Mouse (Mus musculus): ENCODE measurements around the gene Ilf3. TPM values are rescaled to one million over a fixed set of nuclear protein-coding genes. Genes with fewer than 3 reads are reported as not detected.
A peak's percentile ranks its signal among the peaks of the same experiment; 100 is the strongest.

Ilf3 gene
- polyA plus RNA-seq (2011; ENCODE audit: insufficient read depth, insufficient read length, low replicate concordance, missing spikeins) = 24.2 and 40.1 TPM in 2 replicates

DNA sequence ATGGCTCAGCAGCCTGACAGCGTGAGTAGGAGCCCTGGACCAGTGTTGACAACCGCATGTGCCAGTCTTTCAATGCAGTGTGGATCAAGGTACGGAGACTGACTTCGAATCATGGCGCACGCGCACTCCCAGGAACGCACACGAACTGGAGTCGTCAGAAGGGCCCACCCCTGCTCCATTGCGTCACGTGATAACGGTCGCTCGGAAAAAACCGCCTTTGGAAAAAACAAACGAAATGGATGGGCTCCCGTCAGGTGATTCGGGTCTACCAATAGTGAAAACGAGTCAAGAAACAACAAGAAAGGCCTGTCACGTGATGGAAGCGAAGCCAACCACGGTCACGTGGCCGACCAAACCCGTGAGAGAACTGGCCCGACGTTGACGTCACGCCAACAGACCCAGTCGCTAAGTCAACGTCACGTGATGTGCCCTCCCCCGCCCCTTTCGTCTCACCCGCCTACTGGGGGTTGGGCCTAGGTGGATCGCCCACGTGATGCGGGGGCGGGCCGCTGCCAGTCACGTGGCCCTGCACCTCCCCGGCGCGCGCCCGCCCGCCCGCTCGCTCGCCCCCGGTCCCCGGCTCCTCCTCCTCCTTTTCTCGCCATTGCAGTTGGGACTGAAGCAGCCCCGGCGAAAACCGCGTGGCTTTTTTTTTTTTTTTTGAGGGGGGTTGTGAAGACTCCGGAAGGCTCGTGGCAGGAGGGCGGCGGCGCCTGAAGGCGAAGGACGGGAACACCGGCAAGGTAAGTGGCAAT, at the start of gene Ilf3:
Gene Ilf3 (plus strand): TSS at position 515 of the 755 bp plus-strand sequence.
- WGBS = under 1% methylated on average over 66 of the region's 66 CpGs
- H3K4me3 ChIP-seq (replicated peaks; ENCODE audit: control insufficient read depth, low read depth, low read length) = peak within 1 kb of the TSS; percentile 81
- TF ChIP-seq POLR2A (IDR thresholded peaks at IDR 0.05; ENCODE audit: borderline replicate concordance, control insufficient read depth, low read depth, low read length) (peak; percentile 31; the same call in 1 of the 2 replicates), CTCF (IDR thresholded peaks at IDR 0.05; ENCODE audit: control insufficient read depth, insufficient read depth, low read length) (no peak)
- H3K4me1 ChIP-seq (ENCODE audit: control insufficient read depth, insufficient read depth, low read length) = peaks cover 1% of the 10 kb centered on the region
- peak within 1 kb of the TSS; percentile 63 for H3K27ac ChIP-seq (ENCODE audit: control insufficient read depth, insufficient read depth, low read depth, low read length, poor library complexity)

DNA sequence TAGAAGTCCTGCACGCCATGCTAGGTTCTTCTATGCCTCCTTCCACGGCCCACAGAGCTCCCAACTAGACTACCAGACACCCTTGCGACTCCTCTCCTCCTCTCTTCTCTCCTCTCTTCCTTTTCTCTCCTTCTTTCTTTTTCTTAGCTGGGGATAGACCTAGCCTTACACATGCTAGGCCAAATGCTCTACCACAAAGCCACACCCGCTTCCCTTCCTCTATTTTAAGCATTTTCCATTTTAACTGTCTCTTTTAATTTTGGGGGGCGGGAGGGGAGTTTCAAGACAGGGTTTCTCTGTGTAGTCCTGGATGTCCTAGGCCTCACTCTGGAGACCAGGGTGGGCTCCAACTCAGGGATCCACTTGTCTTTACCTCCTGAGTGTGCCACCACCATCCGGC, 48.9 kb upstream of the Ilf3 start:
- H3K4me1 ChIP-seq (ENCODE audit: control insufficient read depth, insufficient read depth, low read length) = peaks cover 10% of the 10 kb centered on the region; the same call in 1 of the 2 replicates
- peak overlapping the region; percentile 26 for H3K27ac ChIP-seq (ENCODE audit: control insufficient read depth, insufficient read depth, low read depth, low read length, poor library complexity)
- 29% methylated on average over 6 of the region's 6 CpGs for WGBS
- TF ChIP-seq POLR2A (IDR thresholded peaks at IDR 0.05; ENCODE audit: borderline replicate concordance, control insufficient read depth, low read depth, low read length) (no peak), CTCF (IDR thresholded peaks at IDR 0.05; ENCODE audit: control insufficient read depth, insufficient read depth, low read length) (no peak)
- H3K4me3 ChIP-seq (replicated peaks; ENCODE audit: control insufficient read depth, low read depth, low read length) = no peak overlapping the region

DNA sequence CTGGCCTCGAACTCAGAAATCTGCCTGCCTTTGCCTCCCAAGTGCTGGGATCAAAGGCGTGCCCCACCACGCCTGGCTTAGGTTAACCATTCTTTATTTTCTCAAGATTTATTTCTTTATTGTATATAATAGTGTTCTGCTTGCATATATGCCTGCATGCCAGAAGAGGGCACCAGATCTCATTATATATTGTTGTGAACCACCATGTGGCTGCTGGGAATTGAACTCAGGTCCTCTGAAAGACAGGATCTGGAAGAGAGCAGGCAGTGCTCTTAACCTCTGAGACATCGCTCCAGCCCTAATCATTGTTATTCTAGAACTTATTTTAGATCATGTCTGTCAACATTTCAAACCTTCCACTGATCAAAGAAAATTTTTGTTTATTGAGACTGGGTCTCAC, 48.2 kb upstream of the Ilf3 start:
- WGBS = 89% methylated on average over 4 of the region's 4 CpGs
- Histone ChIP-seq H3K4me1 (ENCODE audit: control insufficient read depth, insufficient read depth, low read length) (peaks cover 12% of the 10 kb centered on the region; the same call in 1 of the 2 replicates), H3K4me3 (replicated peaks; ENCODE audit: control insufficient read depth, low read depth, low read length) (no peak overlapping the region), H3K27ac (ENCODE audit: control insufficient read depth, insufficient read depth, low read depth, low read length, poor library complexity) (no peak overlapping the region)
- TF ChIP-seq CTCF (IDR thresholded peaks at IDR 0.05; ENCODE audit: control insufficient read depth, insufficient read depth, low read length) (no peak), POLR2A (IDR thresholded peaks at IDR 0.05; ENCODE audit: borderline replicate concordance, control insufficient read depth, low read depth, low read length) (no peak)

- Histone ChIP-seq H3K4me3 (replicated peaks; ENCODE audit: control insufficient read depth, low read depth, low read length) (peak overlapping the region; percentile 97), H3K27ac (ENCODE audit: control insufficient read depth, insufficient read depth, low read depth, low read length, poor library complexity) (peak overlapping the region; percentile 85), H3K4me1 (ENCODE audit: control insufficient read depth, insufficient read depth, low read length) (peaks cover 13% of the 10 kb centered on the region; the same call in 1 of the 2 replicates)
- TF ChIP-seq CTCF (IDR thresholded peaks at IDR 0.05; ENCODE audit: control insufficient read depth, insufficient read depth, low read length) = no peak
- TF ChIP-seq POLR2A (IDR thresholded peaks at IDR 0.05; ENCODE audit: borderline replicate concordance, control insufficient read depth, low read depth, low read length) = no peak
- 19% methylated on average over 4 of the region's 4 CpGs for WGBS
Measured at GRCm38 (mm10) chr9:21320280-21320618, 47.4 kb upstream of the Ilf3 start.

DNA sequence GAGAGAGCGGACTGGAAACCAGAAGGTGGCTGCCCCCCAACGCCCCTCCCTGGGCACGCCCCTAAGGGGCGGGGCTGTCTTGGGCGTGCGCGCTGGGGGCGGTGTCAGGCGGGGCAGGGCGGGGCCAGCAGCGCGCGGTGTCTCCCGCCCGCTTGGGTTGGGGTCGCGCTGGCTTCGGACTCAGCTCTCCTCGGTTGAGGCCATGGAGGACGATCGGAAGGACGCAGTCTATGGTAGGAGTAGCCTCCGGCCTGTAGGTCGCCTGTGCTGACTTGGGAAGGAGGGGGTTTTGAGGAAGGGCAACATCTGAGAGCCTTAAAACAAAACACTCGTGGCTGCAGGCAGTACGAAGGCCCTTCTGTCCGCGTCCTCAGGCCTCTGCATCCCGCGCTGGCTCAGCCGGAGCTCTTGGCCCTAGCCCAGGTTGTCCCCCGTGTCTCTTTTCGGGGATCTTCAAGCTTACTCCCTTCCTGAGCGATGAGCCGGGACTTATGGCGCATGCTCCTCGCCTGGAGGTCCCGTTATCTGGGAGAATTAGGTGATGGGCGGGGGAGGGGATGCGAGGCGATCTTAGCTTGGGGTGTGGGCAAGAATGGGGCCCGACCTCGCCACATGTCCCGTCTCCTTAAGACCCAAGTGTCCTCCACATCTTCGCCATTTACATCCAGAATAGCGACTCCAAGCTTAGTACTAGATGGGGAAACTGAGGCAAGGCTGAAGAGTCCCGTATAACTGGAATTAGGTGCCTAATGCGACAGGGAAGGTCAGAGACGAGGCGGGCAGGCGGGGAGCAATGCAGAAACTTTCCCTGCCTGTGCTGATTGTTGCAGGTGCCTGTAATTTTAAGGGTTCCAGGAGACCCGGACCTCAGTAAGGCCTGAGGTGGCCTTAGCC, 46.8 kb upstream of the Ilf3 start, which contains the start of gene Slc44a2:
Gene Slc44a2 (plus strand): TSS at position 80 of the 894 bp plus-strand sequence.
- H3K27ac ChIP-seq (ENCODE audit: control insufficient read depth, insufficient read depth, low read depth, low read length, poor library complexity) = peak within 1 kb of the TSS; percentile 85
- peaks cover 13% of the 10 kb centered on the region; the same call in 1 of the 2 replicates for H3K4me1 ChIP-seq (ENCODE audit: control insufficient read depth, insufficient read depth, low read length)
- under 1% methylated on average over 52 of the region's 52 CpGs for WGBS
- H3K4me3 ChIP-seq (replicated peaks; ENCODE audit: control insufficient read depth, low read depth, low read length) = peak within 1 kb of the TSS; percentile 97
- TF ChIP-seq POLR2A (IDR thresholded peaks at IDR 0.05; ENCODE audit: borderline replicate concordance, control insufficient read depth, low read depth, low read length) (peak; percentile 54; the same call in 1 of the 2 replicates), CTCF (IDR thresholded peaks at IDR 0.05; ENCODE audit: control insufficient read depth, insufficient read depth, low read length) (no peak)

DNA sequence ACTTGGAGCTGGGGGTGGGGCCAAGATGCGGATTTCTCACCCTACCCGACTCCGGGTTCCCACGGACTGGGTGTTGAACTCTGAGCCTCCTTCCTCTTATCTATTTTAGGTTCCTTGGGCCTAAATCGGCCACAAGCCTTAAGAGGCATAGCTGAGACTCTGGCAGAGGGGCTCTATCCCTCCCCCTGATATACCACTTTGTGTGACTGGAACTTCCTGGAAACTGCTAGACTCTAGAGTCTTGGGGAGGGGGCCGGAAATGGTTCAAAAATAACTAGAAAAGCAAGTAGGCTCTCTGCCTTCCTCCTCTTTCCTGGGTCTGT, 46.2 kb upstream of the Ilf3 start:
- TF ChIP-seq CTCF (IDR thresholded peaks at IDR 0.05; ENCODE audit: control insufficient read depth, insufficient read depth, low read length) = no peak
- TF ChIP-seq POLR2A (IDR thresholded peaks at IDR 0.05; ENCODE audit: borderline replicate concordance, control insufficient read depth, low read depth, low read length) = no peak
- H3K4me3 ChIP-seq (replicated peaks; ENCODE audit: control insufficient read depth, low read depth, low read length) = peak overlapping the region; percentile 97
- H3K4me1 ChIP-seq (ENCODE audit: control insufficient read depth, insufficient read depth, low read length) = peaks cover 14% of the 10 kb centered on the region; the same call in 1 of the 2 replicates
- H3K27ac ChIP-seq (ENCODE audit: control insufficient read depth, insufficient read depth, low read depth, low read length, poor library complexity) = peak overlapping the region; percentile 85
- WGBS = 0% methylated on average over 6 of the region's 6 CpGs

DNA sequence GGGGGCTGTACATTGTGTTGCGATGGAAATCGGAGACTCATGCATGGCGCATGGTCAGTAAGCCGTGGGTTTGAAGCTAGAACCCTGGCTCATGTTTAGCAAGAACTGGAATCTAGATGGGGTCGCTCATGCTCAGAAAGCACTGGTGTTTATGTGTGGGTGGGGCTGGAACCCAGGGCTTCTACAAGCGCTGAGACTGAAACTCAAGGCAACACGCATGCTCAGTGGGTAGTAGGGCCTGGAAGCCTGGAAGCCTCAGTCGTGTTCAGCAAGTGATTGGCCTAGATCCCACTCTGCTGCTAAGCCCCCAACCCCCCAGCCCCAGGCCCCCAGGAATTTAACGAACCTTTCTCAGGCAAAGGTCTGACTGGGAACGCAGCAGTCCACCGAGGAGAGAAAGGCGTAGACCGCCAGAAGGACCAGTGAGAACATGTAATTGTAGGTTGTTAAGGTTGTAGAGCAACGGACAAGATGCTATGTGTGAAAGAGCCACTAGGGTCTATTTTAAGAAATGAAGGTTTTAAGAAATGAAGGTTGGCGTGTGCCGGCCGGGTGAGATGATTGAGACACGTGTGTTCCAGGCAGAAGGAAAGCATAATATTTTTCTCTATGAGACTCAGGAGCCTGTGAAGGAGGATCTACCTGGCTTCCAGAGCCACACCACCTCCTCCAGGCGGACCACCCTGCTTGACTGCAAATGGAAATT, 45.3 kb upstream of the Ilf3 start:
- WGBS = 33% methylated on average over 19 of the region's 19 CpGs
- H3K4me1 ChIP-seq (ENCODE audit: control insufficient read depth, insufficient read depth, low read length) = peaks cover 13% of the 10 kb centered on the region
- peak overlapping the region; percentile 97 for H3K4me3 ChIP-seq (replicated peaks; ENCODE audit: control insufficient read depth, low read depth, low read length)
- TF ChIP-seq POLR2A (IDR thresholded peaks at IDR 0.05; ENCODE audit: borderline replicate concordance, control insufficient read depth, low read depth, low read length) (no peak), CTCF (IDR thresholded peaks at IDR 0.05; ENCODE audit: control insufficient read depth, insufficient read depth, low read length) (no peak)
- H3K27ac ChIP-seq (ENCODE audit: control insufficient read depth, insufficient read depth, low read depth, low read length, poor library complexity) = peak overlapping the region; percentile 85

GRCm38 (mm10) chr9:21322917-21323297, 44.8 kb upstream of the Ilf3 start:
- peak overlapping the region; percentile 97 for H3K4me3 ChIP-seq (replicated peaks; ENCODE audit: control insufficient read depth, low read depth, low read length)
- 65% methylated on average over 8 of the region's 8 CpGs for WGBS
- peaks cover 16% of the 10 kb centered on the region for H3K4me1 ChIP-seq (ENCODE audit: control insufficient read depth, insufficient read depth, low read length)
- peak overlapping the region; percentile 38; the same call in 1 of the 2 replicates for H3K27ac ChIP-seq (ENCODE audit: control insufficient read depth, insufficient read depth, low read depth, low read length, poor library complexity)
